Mouse (Mus musculus) brain, embryonic 14.5 days (tissue): Measurements from ENCODE around the gene Mrps21.

Source experiments
- CTCF ChIP-seq: fragments of 200-500 bp; IDR thresholded peaks from 2 replicates; pipeline ENCODE4 v1.5.1; 2012; ENCODE audit warnings: inconsistent platforms, mild to moderate bottlenecking, moderate library complexity, borderline replicate concordance; ENCODE audit not compliant: insufficient read depth, insufficient read length; ENCODE audit errors: extremely low read depth
- POLR2A ChIP-seq: fragments of 200-500 bp; IDR thresholded peaks from 2 replicates; pipeline ENCODE4 v1.6.1; 2012; ENCODE audit warnings: mild to moderate bottlenecking, inconsistent platforms, borderline replicate concordance; ENCODE audit not compliant: poor library complexity, insufficient read depth, insufficient read length, severe bottlenecking; ENCODE audit errors: extremely low read depth

- TF ChIP-seq CTCF: no peak
- TF ChIP-seq POLR2A: no peak
Observed at GRCm38 (mm10) chr3:95904568-95904967, 33.2 kb upstream of the Mrps21 start, which contains the start of gene Car14.
